Mouse (Mus musculus): ENCODE measurements around the gene Serpinb9b. TPM values are rescaled to one million over a fixed set of nuclear protein-coding genes. Genes with fewer than 3 reads are reported as not detected.

Gene Serpinb9b
- polyA plus RNA-seq, 1 experiment = 0.06 TPM

DNA sequence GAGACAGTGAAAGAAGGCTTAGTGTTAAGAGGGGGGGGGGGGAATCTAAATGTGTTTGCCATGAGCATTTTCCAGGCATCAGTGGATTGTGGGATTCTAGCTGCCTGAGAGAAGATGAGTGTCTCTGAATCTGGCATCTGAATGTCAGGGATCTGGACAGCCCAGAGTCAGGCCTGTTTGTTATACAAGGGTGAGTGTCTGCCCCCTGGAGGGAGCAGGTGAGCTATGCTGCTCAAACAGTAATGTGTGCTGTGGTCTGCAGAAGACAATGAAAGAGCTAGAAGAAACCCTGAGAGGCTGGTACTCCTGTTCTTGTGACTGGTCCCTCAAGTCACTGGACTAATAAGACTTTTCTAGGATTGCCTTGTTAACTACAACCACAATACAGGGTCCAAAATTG is 46.8 kb downstream of the Serpinb9b start:
- H3K4me3 ChIP-seq (ENCODE audit: insufficient read depth, low read length) = no peak overlapping the region
- no peak overlapping the region for H3K27ac ChIP-seq (ENCODE audit: insufficient read depth, low read length)
- H3K4me1 ChIP-seq (ENCODE audit: control insufficient read depth, insufficient read depth, low read length) = no peaks in the 10 kb centered on the region
- peak; percentile 44 for TF ChIP-seq CTCF (IDR thresholded peaks at IDR 0.05; ENCODE audit: extremely low read depth, insufficient read depth, low read length)
- no peak for TF ChIP-seq POLR2A (IDR thresholded peaks at IDR 0.05; ENCODE audit: extremely low read depth, insufficient read depth, low read length)

DNA sequence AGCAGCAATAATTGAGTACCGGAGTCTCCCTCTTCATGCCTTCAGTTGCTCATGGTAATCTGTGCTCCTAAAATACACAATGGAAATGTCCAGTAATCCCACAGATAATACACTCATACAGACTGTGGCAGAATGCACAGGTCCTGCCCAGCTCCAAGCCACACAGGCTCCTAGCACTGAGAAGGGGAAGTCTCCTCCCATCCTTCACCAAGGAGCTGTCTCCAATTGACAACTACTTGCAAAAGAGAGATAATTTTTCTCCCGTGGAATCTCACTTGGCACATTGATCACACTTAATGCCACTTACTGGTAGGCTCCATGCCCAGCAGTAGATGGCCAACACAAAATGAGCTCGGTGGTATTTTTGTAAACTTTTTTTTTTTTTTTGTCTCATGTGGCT is 49.0 kb downstream of the Serpinb9b start:
- TF ChIP-seq POLR2A (IDR thresholded peaks at IDR 0.05; ENCODE audit: extremely low read depth, insufficient read depth, low read length) = no peak
- no peak for TF ChIP-seq CTCF (IDR thresholded peaks at IDR 0.05; ENCODE audit: extremely low read depth, insufficient read depth, low read length)
- H3K4me3 ChIP-seq (ENCODE audit: insufficient read depth, low read length) = no peak overlapping the region
- no peaks in the 10 kb centered on the region for H3K4me1 ChIP-seq (ENCODE audit: control insufficient read depth, insufficient read depth, low read length)
- H3K27ac ChIP-seq (ENCODE audit: insufficient read depth, low read length) = no peak overlapping the region

GRCm38 (mm10) chr13:33077026-33077685 is 49.9 kb downstream of the Serpinb9b start:
- no peak for TF ChIP-seq CTCF (IDR thresholded peaks at IDR 0.05; ENCODE audit: extremely low read depth, insufficient read depth, low read length)
- TF ChIP-seq POLR2A (IDR thresholded peaks at IDR 0.05; ENCODE audit: extremely low read depth, insufficient read depth, low read length) = no peak

DNA sequence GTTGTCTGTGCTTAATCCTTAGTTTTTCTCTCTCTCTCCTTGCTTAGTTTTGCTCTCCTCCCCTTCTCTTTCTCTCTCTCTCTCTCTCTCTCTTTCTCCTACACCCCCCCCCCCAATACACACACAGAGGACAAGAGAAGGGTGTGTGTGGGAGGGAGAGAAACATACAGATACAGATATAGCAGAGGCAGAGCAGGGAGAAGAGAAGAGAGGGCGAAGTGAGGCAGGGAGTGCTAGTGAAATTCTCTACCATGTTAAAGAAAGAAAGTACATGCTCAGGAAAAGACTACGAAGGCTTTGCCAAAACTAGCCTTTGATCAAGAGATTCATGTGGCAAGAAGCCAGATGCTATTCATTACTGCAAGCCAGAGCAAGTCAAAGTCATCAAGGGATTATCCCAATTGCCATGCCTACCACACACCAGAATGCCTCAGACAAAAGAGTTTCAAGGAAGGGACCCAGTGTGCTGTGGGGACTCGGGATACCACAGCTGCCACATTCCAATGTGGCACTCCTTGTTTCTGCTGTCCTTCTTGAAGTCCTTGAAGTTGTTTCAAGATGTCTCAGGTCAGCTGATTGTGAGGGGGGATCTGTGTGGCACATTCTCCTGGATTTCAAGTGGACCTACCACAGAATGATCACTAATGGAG is 51.0 kb downstream of the Serpinb9b start, which contains the start of gene Serpinb1b:
Gene Serpinb1b (plus strand): TSS at position 520 of the 650 bp plus-strand sequence.
- no peak within 1 kb of the TSS for H3K4me3 ChIP-seq (ENCODE audit: insufficient read depth, low read length)
- no peak for TF ChIP-seq CTCF (IDR thresholded peaks at IDR 0.05; ENCODE audit: extremely low read depth, insufficient read depth, low read length)
- no peak for TF ChIP-seq POLR2A (IDR thresholded peaks at IDR 0.05; ENCODE audit: extremely low read depth, insufficient read depth, low read length)

More at GRCm38 (mm10) chr13:33077026-33077685, 49.9 kb downstream of the Serpinb9b start:
- Histone ChIP-seq H3K4me1 (ENCODE audit: control insufficient read depth, insufficient read depth, low read length) (no peaks in the 10 kb centered on the region), H3K4me3 (ENCODE audit: insufficient read depth, low read length) (no peak overlapping the region), H3K27ac (ENCODE audit: insufficient read depth, low read length) (no peak overlapping the region)

DNA sequence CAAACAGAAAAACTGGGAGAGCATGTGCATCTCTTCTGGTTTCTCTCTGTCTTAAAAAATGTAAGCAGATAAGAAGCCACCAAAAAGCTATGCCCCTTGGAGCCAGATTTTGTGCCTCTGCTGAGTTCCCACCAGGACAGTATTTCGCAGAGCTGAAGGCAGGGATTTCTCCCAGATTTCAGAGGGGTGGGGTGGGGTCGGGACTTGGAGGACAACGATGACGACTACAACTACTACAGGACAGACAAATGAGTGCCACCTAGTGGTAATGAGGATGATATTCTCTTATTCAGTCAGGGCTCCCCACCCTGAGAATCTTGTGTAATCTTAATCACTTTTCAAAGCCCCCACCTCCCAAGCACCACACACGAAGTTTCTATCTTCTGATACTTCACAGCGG is 52.2 kb downstream of the Serpinb9b start:
- no peak for TF ChIP-seq POLR2A (IDR thresholded peaks at IDR 0.05; ENCODE audit: extremely low read depth, insufficient read depth, low read length)
- peak; percentile 28; the same call in 1 of the 2 replicates for TF ChIP-seq CTCF (IDR thresholded peaks at IDR 0.05; ENCODE audit: extremely low read depth, insufficient read depth, low read length)

More for the DNA sequence above, 51.0 kb downstream of the Serpinb9b start, which contains the start of gene Serpinb1b:
- H3K4me1 ChIP-seq (ENCODE audit: control insufficient read depth, insufficient read depth, low read length) = no peaks in the 10 kb centered on the region
- H3K27ac ChIP-seq (ENCODE audit: insufficient read depth, low read length) = no peak within 1 kb of the TSS

DNA sequence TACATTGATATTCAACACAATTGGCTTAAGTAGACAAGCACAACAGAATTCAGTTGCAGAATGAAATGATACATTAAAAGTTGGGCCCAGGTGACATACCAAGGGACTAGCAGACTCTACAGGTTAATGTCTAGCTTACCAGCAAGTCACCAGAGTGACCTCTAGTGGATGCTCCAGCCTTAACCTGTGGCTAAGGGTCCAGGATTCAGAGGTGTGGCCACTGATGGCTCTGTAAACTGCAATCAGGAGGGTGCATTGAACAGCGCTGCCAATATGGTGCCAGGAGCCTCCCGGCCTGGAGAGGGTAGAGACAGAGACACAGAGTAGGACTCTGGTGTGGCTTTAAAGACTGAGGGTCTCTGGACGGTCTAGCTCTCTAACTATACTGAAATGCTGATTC is 53.1 kb downstream of the Serpinb9b start:
- H3K4me3 ChIP-seq (ENCODE audit: insufficient read depth, low read length) = no peak overlapping the region
- no peak overlapping the region for H3K27ac ChIP-seq (ENCODE audit: insufficient read depth, low read length)
- H3K4me1 ChIP-seq (ENCODE audit: control insufficient read depth, insufficient read depth, low read length) = peaks cover 3% of the 10 kb centered on the region
- no peak for TF ChIP-seq POLR2A (IDR thresholded peaks at IDR 0.05; ENCODE audit: extremely low read depth, insufficient read depth, low read length)
- TF ChIP-seq CTCF (IDR thresholded peaks at IDR 0.05; ENCODE audit: extremely low read depth, insufficient read depth, low read length) = 0 out of 2 replicates have a peak, but pooled peaks have one; percentile 8

More for the DNA sequence above, 52.2 kb downstream of the Serpinb9b start:
- Histone ChIP-seq H3K4me1 (ENCODE audit: control insufficient read depth, insufficient read depth, low read length) (peaks cover 2% of the 10 kb centered on the region; the same call in 1 of the 2 replicates), H3K27ac (ENCODE audit: insufficient read depth, low read length) (no peak overlapping the region), H3K4me3 (ENCODE audit: insufficient read depth, low read length) (no peak overlapping the region)

DNA sequence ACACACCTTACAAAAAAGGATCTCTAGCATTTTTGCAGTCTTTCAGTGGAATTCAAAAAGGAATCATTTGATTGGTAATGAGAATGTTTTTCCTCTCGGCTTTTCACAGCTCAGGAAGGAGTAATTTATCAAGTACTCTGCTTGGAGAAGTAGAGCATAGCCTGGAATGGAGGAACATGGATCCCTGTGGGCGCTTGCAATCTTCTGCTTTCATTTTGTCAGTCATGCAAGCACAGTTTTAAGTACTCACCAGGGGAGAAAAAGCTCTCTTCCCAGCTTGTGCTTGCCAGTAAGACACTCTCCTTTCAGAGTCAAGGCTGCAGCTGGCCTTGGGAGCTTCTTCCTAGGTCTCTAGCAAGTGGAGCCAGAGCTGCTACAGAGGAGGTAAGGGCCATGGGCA is 56.6 kb downstream of the Serpinb9b start:
- TF ChIP-seq CTCF (IDR thresholded peaks at IDR 0.05; ENCODE audit: extremely low read depth, insufficient read depth, low read length) (no peak), POLR2A (IDR thresholded peaks at IDR 0.05; ENCODE audit: extremely low read depth, insufficient read depth, low read length) (no peak)
- H3K27ac ChIP-seq (ENCODE audit: insufficient read depth, low read length) = no peak overlapping the region
- H3K4me1 ChIP-seq (ENCODE audit: control insufficient read depth, insufficient read depth, low read length) = peaks cover 9% of the 10 kb centered on the region
- no peak overlapping the region for H3K4me3 ChIP-seq (ENCODE audit: insufficient read depth, low read length)

GRCm38 (mm10) chr13:33084975-33085694 is 57.9 kb downstream of the Serpinb9b start:
- Histone ChIP-seq H3K4me1 (ENCODE audit: control insufficient read depth, insufficient read depth, low read length) (peaks cover 9% of the 10 kb centered on the region), H3K27ac (ENCODE audit: insufficient read depth, low read length) (peak overlapping the region; percentile 42; the same call in 1 of the 2 replicates), H3K4me3 (ENCODE audit: insufficient read depth, low read length) (no peak overlapping the region)
- no peak for TF ChIP-seq POLR2A (IDR thresholded peaks at IDR 0.05; ENCODE audit: extremely low read depth, insufficient read depth, low read length)
- no peak for TF ChIP-seq CTCF (IDR thresholded peaks at IDR 0.05; ENCODE audit: extremely low read depth, insufficient read depth, low read length)

- H3K4me1 ChIP-seq (ENCODE audit: control insufficient read depth, insufficient read depth, low read length) = peaks cover 9% of the 10 kb centered on the region
- TF ChIP-seq CTCF (IDR thresholded peaks at IDR 0.05; ENCODE audit: extremely low read depth, insufficient read depth, low read length) (no peak), POLR2A (IDR thresholded peaks at IDR 0.05; ENCODE audit: extremely low read depth, insufficient read depth, low read length) (no peak)
- H3K27ac ChIP-seq (ENCODE audit: insufficient read depth, low read length) = peak overlapping the region; percentile 42; the same call in 1 of the 2 replicates
- H3K4me3 ChIP-seq (ENCODE audit: insufficient read depth, low read length) = no peak overlapping the region
These were observed 58.6 kb downstream of the Serpinb9b start for GRCm38 (mm10) chr13:33085695-33086432.

Data from cortical plate, adult 2 months (tissue).